Mouse (Mus musculus) adrenal gland, postnatal 10 days (tissue): Measurements from ENCODE around the gene Zfp52. TPM values are rescaled to one million over a fixed set of nuclear protein-coding genes. Genes with fewer than 3 reads are reported as not detected.
A peak's percentile ranks its signal among the peaks of the same experiment; 100 is the strongest.

ENCODE experiments used
- DNase-seq: peaks from one replicate; pipeline ENCODE4 v3.0.0; 2021; ENCODE audit warnings: mixed read lengths
- total RNA-seq, 2 experiments: library from RNA; stranded (reverse); gene quantifications; 2 replicates each; pipeline ENCODE4 v1.2.3; 2021

Zfp52 gene
- total RNA-seq, 2 experiments from 2014 or later: 20.0 to 23.6 TPM

DNA sequence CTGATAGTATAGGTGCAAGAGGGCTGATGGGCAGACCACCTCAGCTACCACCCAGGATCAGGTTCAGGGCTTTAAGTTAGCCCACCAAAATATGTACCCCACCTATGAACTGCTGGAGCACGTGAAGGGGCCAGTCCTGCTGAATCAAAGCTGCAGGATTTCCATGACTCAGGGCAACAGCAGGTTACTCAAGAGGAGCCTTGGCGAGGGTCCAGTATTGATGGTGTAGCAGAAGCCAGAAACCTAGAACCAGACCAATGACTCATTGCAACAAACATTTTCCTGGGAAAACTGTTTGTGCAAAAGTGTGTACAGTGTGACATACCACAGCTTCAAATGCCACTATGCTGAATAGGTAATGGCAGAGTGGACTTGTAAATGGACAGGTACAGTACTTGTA lies 22.5 kb downstream of the Zfp52 start:
- DNase-seq: peak; percentile 70

GRCm38 (mm10) chr17:21566220-21566619 lies 30.9 kb downstream of the Zfp52 start:
- peak; percentile 52 for DNase-seq

- DNase-seq: peak; percentile 90
These were observed 31.5 kb downstream of the Zfp52 start, which contains the start of gene Zfp948 for GRCm38 (mm10) chr17:21566728-21567349. Zfp948 (plus strand) TSS chr17:21567008.

DNA sequence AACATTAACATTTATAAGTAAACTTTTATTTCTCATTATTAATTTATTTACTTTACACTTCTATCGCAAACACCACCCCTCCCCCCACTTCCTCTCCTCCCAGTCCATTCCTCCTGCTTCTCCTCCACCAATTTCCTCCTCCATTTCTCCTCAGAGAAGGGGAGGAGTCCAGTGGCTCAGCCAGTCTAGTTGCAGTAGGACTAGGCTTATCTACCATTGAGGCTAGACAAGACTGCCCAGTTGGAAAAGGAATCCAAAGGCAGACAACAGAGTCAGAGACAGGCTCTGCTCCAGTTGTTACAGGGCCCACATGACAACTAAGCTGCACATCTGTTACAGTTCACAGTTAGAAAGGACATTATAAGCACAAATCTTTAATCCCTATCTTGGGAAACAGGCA lies 32.4 kb downstream of the Zfp52 start:
- DNase-seq: peak; percentile 31

GRCm38 (mm10) chr17:21579080-21579479 lies 43.7 kb downstream of the Zfp52 start:
- no peak for DNase-seq

GRCm38 (mm10) chr17:21579493-21580175 lies 44.3 kb downstream of the Zfp52 start:
- peak; percentile 48 for DNase-seq

DNA sequence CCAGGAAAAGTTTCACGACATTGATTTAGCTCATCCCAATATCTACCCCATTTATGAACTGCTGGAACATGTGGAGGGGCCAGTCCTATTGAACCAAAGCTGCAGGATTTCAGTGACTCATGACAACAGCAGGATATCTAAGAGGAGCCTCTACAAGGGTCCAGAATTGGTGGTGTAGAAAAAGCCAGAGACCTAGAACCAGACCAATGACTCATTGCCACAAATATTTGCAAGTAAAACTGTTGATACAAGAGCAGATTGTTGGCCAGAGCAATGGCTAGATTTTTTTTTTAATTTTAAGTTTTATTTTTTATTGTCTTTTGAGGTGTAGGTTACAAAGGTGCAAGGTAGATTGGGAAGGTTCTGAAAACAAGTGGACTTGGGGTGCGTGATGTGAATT lies 50.2 kb downstream of the Zfp52 start:
- no peak for DNase-seq

Other genes starting within 250 kb of the Zfp52 start
- gene Vmn1r237, start 223.7 kb upstream of the Zfp52 start, total RNA-seq: not detected
- gene Zfp677, start 151.8 kb upstream of the Zfp52 start, total RNA-seq: 1 to 10 TPM; 2.6 to 3.6 TPM
- 1 to 10 TPM; 1.5 to 2.2 TPM for gene Zfp54, start 112.3 kb upstream of the Zfp52 start, total RNA-seq
- 1 to 10 TPM; 6.8 to 7.0 TPM for gene Zfp51, start 85.2 kb upstream of the Zfp52 start, total RNA-seq
- 1 to 10 TPM; 4.1 to 6.3 TPM for gene Zfp53, start 46.5 kb upstream of the Zfp52 start, total RNA-seq
- 10 to 100 TPM; 10.3 to 11.4 TPM for gene Zfp948, start 31.5 kb downstream of the Zfp52 start, total RNA-seq
- gene Zfp983, start 115.1 kb downstream of the Zfp52 start, total RNA-seq: 1 to 10 TPM; 5.1 to 5.5 TPM
- 1 to 10 TPM; 3.9 to 4.9 TPM for gene Gm10226, start 156.3 kb downstream of the Zfp52 start, total RNA-seq
- 1 to 10 TPM; 4.7 to 8.3 TPM for gene Zfp760, start 172.2 kb downstream of the Zfp52 start, total RNA-seq
- 10 to 100 TPM in 1 of 2 experiments, 1 to 10 TPM in 1; 9.7 to 12.6 TPM for gene Zfp229, start 195.3 kb downstream of the Zfp52 start, total RNA-seq